Mouse (Mus musculus) MEL (cell line): ENCODE measurements around the gene Prss28. TPM values are rescaled to one million over a fixed set of nuclear protein-coding genes. Genes with fewer than 3 reads are reported as not detected.

Source experiments
- DNase-seq: peaks from one replicate; pipeline ENCODE4 v3.0.0; 2011; ENCODE audit warnings: low read depth, low spot score
- H3K27ac ChIP-seq: 2 replicates; pipeline ENCODE4 v1.5.1; 2012; ENCODE audit warnings: low read depth, mild to moderate bottlenecking, control low read depth, low read length, moderate library complexity; ENCODE audit not compliant: control insufficient read depth
- H3K27me3 ChIP-seq, 2 experiments: fragments of 150-350 bp in 1 of 2; sonication (generic) in 1 of 2; 2 replicates each; pipeline ENCODE4 v1.6.1; 2012; ENCODE audit warnings: low read length in 2 of 2, mild to moderate bottlenecking in 2 of 2, improper control_type of control experiment in 1 of 2, moderate library complexity in 1 of 2; ENCODE audit not compliant: insufficient read depth in 2 of 2, control insufficient read depth in 1 of 2
- H3K36me3 ChIP-seq, 2 experiments: 2 replicates each; pipeline ENCODE4 v1.6.1; 2012 to 2014; ENCODE audit warnings: low read length in 2 of 2, improper control_type of control experiment in 1 of 2, inconsistent platforms in 1 of 2, mild to moderate bottlenecking in 1 of 2; ENCODE audit not compliant: insufficient read depth in 2 of 2, control insufficient read depth in 1 of 2
- H3K4me1 ChIP-seq, 2 experiments: fragments of 150-350 bp in 1 of 2; sonication (generic) in 1 of 2; 2 replicates each; pipeline ENCODE4 v1.6.1; 2012; ENCODE audit warnings: low read length in 2 of 2, improper control_type of control experiment in 1 of 2, mild to moderate bottlenecking in 1 of 2; ENCODE audit not compliant: insufficient read depth in 2 of 2, control insufficient read depth in 1 of 2
- H3K4me3 ChIP-seq, 2 experiments: fragments of 150-350 bp in 1 of 2; sonication (generic) in 1 of 2; 2 replicates each; pipeline ENCODE4 v1.5.1; 2012; ENCODE audit warnings: low read depth in 2 of 2, low read length in 2 of 2, mild to moderate bottlenecking in 2 of 2, moderate library complexity in 2 of 2, control low read depth in 1 of 2, improper control_type of control experiment in 1 of 2; ENCODE audit not compliant: control insufficient read depth in 1 of 2, insufficient read depth in 1 of 2
- H3K79me2 ChIP-seq: 2 replicates; pipeline ENCODE4 v1.6.1; 2012; ENCODE audit warnings: mild to moderate bottlenecking, low read length, moderate library complexity; ENCODE audit not compliant: control insufficient read depth, poor library complexity, insufficient read depth
- H3K9ac ChIP-seq: 2 replicates; pipeline ENCODE4 v1.6.1; 2012; ENCODE audit warnings: low read depth, mild to moderate bottlenecking, control low read depth, low read length, moderate library complexity; ENCODE audit not compliant: control insufficient read depth, poor library complexity, severe bottlenecking
- H3K9me3 ChIP-seq: fragments of 150-350 bp; sonication (generic); replicated peaks from 2 replicates; pipeline ENCODE4 v1.6.1; 2012; ENCODE audit warnings: mild to moderate bottlenecking, low read length, improper control_type of control experiment, moderate library complexity; ENCODE audit not compliant: insufficient read depth
- BHLHE40 ChIP-seq: IDR thresholded peaks from 2 replicates; pipeline ENCODE4 v1.6.1; 2012; ENCODE audit warnings: low read depth, mild to moderate bottlenecking, inconsistent platforms, low read length, improper control_type of control experiment, borderline replicate concordance
- CHD1 ChIP-seq: IDR thresholded peaks from 2 replicates; pipeline ENCODE4 v1.6.1; 2012; ENCODE audit warnings: low read depth, mild to moderate bottlenecking, inconsistent platforms, low read length, improper control_type of control experiment
- CHD2 ChIP-seq: IDR thresholded peaks from 2 replicates; pipeline ENCODE4 v1.6.1; 2011; ENCODE audit warnings: low read length, improper control_type of control experiment
- CTCF ChIP-seq, 3 experiments: IDR thresholded peaks in 2 of 3; conservative IDR thresholded peaks in 1 of 3; 2 replicates each; pipeline ENCODE4 v1.5.1; 2011 to 2012; ENCODE audit warnings: low read length in 3 of 3, low read depth in 2 of 3, mild to moderate bottlenecking in 2 of 3, improper control_type of control experiment in 1 of 3, inconsistent platforms in 1 of 3, mixed read lengths in 1 of 3, moderate library complexity in 1 of 3; ENCODE audit not compliant: control insufficient read depth in 1 of 3, insufficient read depth in 1 of 3, poor library complexity in 1 of 3, severe bottlenecking in 1 of 3
- E2F4 ChIP-seq: IDR thresholded peaks from 2 replicates; pipeline ENCODE4 v1.6.1; 2011; ENCODE audit warnings: low read depth, low read length, improper control_type of control experiment, borderline replicate concordance
- ELF1 ChIP-seq: IDR thresholded peaks from 2 replicates; pipeline ENCODE4 v1.6.1; 2014; ENCODE audit warnings: low read depth, mild to moderate bottlenecking, inconsistent platforms, low read length, improper control_type of control experiment, moderate library complexity
- EP300 ChIP-seq, 2 experiments: IDR thresholded peaks; 2 replicates each; pipeline ENCODE4 v1.6.1; 2011; ENCODE audit warnings: improper control_type of control experiment in 2 of 2, low read length in 2 of 2, low read depth in 1 of 2, mild to moderate bottlenecking in 1 of 2
- ETS1 ChIP-seq: IDR thresholded peaks from 2 replicates; pipeline ENCODE4 v1.6.1; 2012; ENCODE audit warnings: low read depth, mild to moderate bottlenecking, inconsistent platforms, low read length, improper control_type of control experiment, moderate library complexity
- GABPA ChIP-seq: IDR thresholded peaks from 2 replicates; pipeline ENCODE4 v1.6.1; 2012; ENCODE audit warnings: low read depth, mild to moderate bottlenecking, inconsistent platforms, low read length, improper control_type of control experiment, moderate library complexity
- GATA1 ChIP-seq: IDR thresholded peaks from 2 replicates; pipeline ENCODE4 v1.6.1; 2011; ENCODE audit warnings: low read depth, low read length, improper control_type of control experiment
- JUND ChIP-seq: IDR thresholded peaks from 2 replicates; pipeline ENCODE4 v1.6.1; 2011; ENCODE audit warnings: low read depth, mild to moderate bottlenecking, improper control_type of control experiment, low read length
- KAT2A ChIP-seq: conservative IDR thresholded peaks from 2 replicates; pipeline ENCODE4 v1.6.1; 2012; ENCODE audit warnings: low read depth, low read length, improper control_type of control experiment, inconsistent platforms
- MAX ChIP-seq: IDR thresholded peaks from 2 replicates; pipeline ENCODE4 v1.6.1; 2011; ENCODE audit warnings: low read length, improper control_type of control experiment
- MAZ ChIP-seq: IDR thresholded peaks from 2 replicates; pipeline ENCODE4 v1.6.1; 2012; ENCODE audit warnings: low read depth, mild to moderate bottlenecking, inconsistent platforms, low read length, improper control_type of control experiment
- MEF2A ChIP-seq: IDR thresholded peaks from 2 replicates; pipeline ENCODE4 v1.6.1; 2014; ENCODE audit warnings: low read depth, mild to moderate bottlenecking, inconsistent platforms, low read length, improper control_type of control experiment; ENCODE audit not compliant: poor library complexity, insufficient replicate concordance, severe bottlenecking; ENCODE audit errors: extremely low read depth
- MYC ChIP-seq: IDR thresholded peaks from 2 replicates; pipeline ENCODE4 v1.6.1; 2011; ENCODE audit warnings: low read depth, mild to moderate bottlenecking, low read length, improper control_type of control experiment, moderate library complexity
- NELFE ChIP-seq: IDR thresholded peaks from 2 replicates; pipeline ENCODE4 v1.6.1; 2011; ENCODE audit warnings: low read depth, low read length, improper control_type of control experiment
- NRF1 ChIP-seq: IDR thresholded peaks from 2 replicates; pipeline ENCODE4 v1.6.1; 2014; ENCODE audit warnings: low read depth, mild to moderate bottlenecking, inconsistent platforms, low read length, improper control_type of control experiment, moderate library complexity; ENCODE audit not compliant: poor library complexity, insufficient read depth, severe bottlenecking
- POLR2A ChIP-seq, 2 experiments: IDR thresholded peaks; 2 replicates each; pipeline ENCODE4 v1.6.1; 2011 to 2012; ENCODE audit warnings: low read length in 2 of 2, mild to moderate bottlenecking in 2 of 2, control low read depth in 1 of 2, improper control_type of control experiment in 1 of 2, low read depth in 1 of 2, moderate library complexity in 1 of 2; ENCODE audit not compliant: control insufficient read depth in 1 of 2, insufficient read depth in 1 of 2, poor library complexity in 1 of 2
- POLR2AphosphoS5 ChIP-seq: IDR thresholded peaks from 2 replicates; pipeline ENCODE4 v1.6.1; 2012; ENCODE audit warnings: low read depth, borderline replicate concordance, mild to moderate bottlenecking, inconsistent platforms, low read length, moderate library complexity, mixed read lengths
- RAD21 ChIP-seq: IDR thresholded peaks from 2 replicates; pipeline ENCODE4 v1.6.1; 2011; ENCODE audit warnings: mild to moderate bottlenecking, low read depth, low read length, improper control_type of control experiment
- SMC3 ChIP-seq: IDR thresholded peaks from 2 replicates; pipeline ENCODE4 v1.6.1; 2011; ENCODE audit warnings: low read depth, low read length, improper control_type of control experiment
- TBP ChIP-seq: IDR thresholded peaks from 2 replicates; pipeline ENCODE4 v1.8.0; 2011; ENCODE audit warnings: low read depth, low read length, improper control_type of control experiment
- UBTF ChIP-seq: IDR thresholded peaks from 2 replicates; pipeline ENCODE4 v1.6.1; 2012; ENCODE audit warnings: low read depth, mild to moderate bottlenecking, inconsistent platforms, low read length, improper control_type of control experiment, moderate library complexity, borderline replicate concordance; ENCODE audit not compliant: insufficient read depth
- USF2 ChIP-seq, 2 experiments: IDR thresholded peaks; 2 replicates each; pipeline ENCODE4 v1.6.1; 2011 to 2012; ENCODE audit warnings: improper control_type of control experiment in 2 of 2, low read length in 2 of 2, borderline replicate concordance in 1 of 2, inconsistent platforms in 1 of 2, low read depth in 1 of 2, mild to moderate bottlenecking in 1 of 2; ENCODE audit not compliant: insufficient read depth in 1 of 2
- ZC3H11A ChIP-seq: IDR thresholded peaks from 2 replicates; pipeline ENCODE4 v1.6.1; 2012; ENCODE audit warnings: low read depth, mild to moderate bottlenecking, inconsistent platforms, low read length, improper control_type of control experiment
- ZKSCAN1 ChIP-seq: IDR thresholded peaks from 2 replicates; pipeline ENCODE4 v1.6.1; 2012; ENCODE audit warnings: low read depth, mild to moderate bottlenecking, inconsistent platforms, low read length, improper control_type of control experiment, moderate library complexity
- ZMIZ1 ChIP-seq: IDR thresholded peaks from 2 replicates; pipeline ENCODE4 v1.6.1; 2012; ENCODE audit warnings: low read depth, mild to moderate bottlenecking, inconsistent platforms, low read length, improper control_type of control experiment, moderate library complexity
- ZNF384 ChIP-seq: IDR thresholded peaks from 2 replicates; pipeline ENCODE4 v1.6.1; 2012; ENCODE audit warnings: low read depth, mild to moderate bottlenecking, inconsistent platforms, low read length, improper control_type of control experiment
- polyA plus RNA-seq, 2 experiments: library from polyadenylated mRNA; stranded (reverse) in 1 of 2; unstranded in 1 of 2; fragments of >175 nt in 1 of 2; fragments of >200 nt in 1 of 2; gene quantifications; 2 replicates each; pipeline versions ENCODE4 v1.2.1 to v1.2.4; 2012; ENCODE audit warnings: low replicate concordance in 2 of 2, low read depth in 1 of 2; ENCODE audit not compliant: insufficient read length in 2 of 2, insufficient read depth in 1 of 2, missing spikeins in 1 of 2
- total RNA-seq: library from RNA; depleted of rRNA; stranded (reverse); fragments of 300-350 nt; gene quantifications from 2 replicates; pipeline ENCODE4 v1.2.3, GENCODE M21; 2012

Prss28 gene
- total and polyA plus RNA-seq, 3 experiments, result not detected

GRCm38 (mm10) chr17:25290411-25290810 is 18.0 kb upstream of the Prss28 start:
- no peak overlapping the region for H3K27ac ChIP-seq
- no peak for DNase-seq
- no peaks in the 10 kb centered on the region for H3K27me3 ChIP-seq
- H3K9me3 ChIP-seq, result no peaks in the 10 kb centered on the region
- H3K79me2 ChIP-seq, result no peaks in the 10 kb centered on the region
- H3K4me3 ChIP-seq, result no peak overlapping the region
- TF ChIP-seq ZKSCAN1, result no peak
- no peak for TF ChIP-seq ZMIZ1
- no peak for TF ChIP-seq CHD1
- TF ChIP-seq EP300 (IDR thresholded peaks at IDR 0.05; ENCODE audit: low read depth in 1 of 2, low read length in 2 of 2), result no peak
- no peak for TF ChIP-seq UBTF
- TF ChIP-seq ZC3H11A, result peak; percentile 19; the same call in 1 of the 2 replicates
- TF ChIP-seq POLR2AphosphoS5, result no peak
- TF ChIP-seq BHLHE40, result no peak
- peak in 2 of 3 experiments; percentile 39 to 43; a peak in 5 of 6 replicates for TF ChIP-seq CTCF (IDR thresholded peaks at IDR 0.05 in 2 of 3, conservative IDR thresholded peaks at IDR 0.05 in 1 of 3; ENCODE audit: control insufficient read depth in 1 of 3, insufficient read depth in 1 of 3, low read depth in 2 of 3, low read length in 3 of 3, poor library complexity in 1 of 3, severe bottlenecking in 1 of 3)
- peak; percentile 24; the same call in 1 of the 2 replicates for TF ChIP-seq SMC3
- no peak for TF ChIP-seq MAX
- no peak for TF ChIP-seq ELF1
- no peak for TF ChIP-seq NRF1
- TF ChIP-seq ZNF384, result no peak
- peak; percentile 29 for TF ChIP-seq RAD21
- TF ChIP-seq MEF2A, result no peak
- TF ChIP-seq USF2 (IDR thresholded peaks at IDR 0.05; ENCODE audit: borderline replicate concordance in 1 of 2, insufficient read depth in 1 of 2, low read depth in 1 of 2, low read length in 2 of 2), result no peak
- TF ChIP-seq TBP, result no peak
- no peak for TF ChIP-seq JUND
- peaks cover 16 to 17% of the 10 kb centered on the region in 2 experiments for H3K4me1 ChIP-seq
- no peak overlapping the region for H3K9ac ChIP-seq
- peaks cover 0 to 18% of the 10 kb centered on the region in 2 experiments; a peak in 2 of 4 replicates for H3K36me3 ChIP-seq

DNA sequence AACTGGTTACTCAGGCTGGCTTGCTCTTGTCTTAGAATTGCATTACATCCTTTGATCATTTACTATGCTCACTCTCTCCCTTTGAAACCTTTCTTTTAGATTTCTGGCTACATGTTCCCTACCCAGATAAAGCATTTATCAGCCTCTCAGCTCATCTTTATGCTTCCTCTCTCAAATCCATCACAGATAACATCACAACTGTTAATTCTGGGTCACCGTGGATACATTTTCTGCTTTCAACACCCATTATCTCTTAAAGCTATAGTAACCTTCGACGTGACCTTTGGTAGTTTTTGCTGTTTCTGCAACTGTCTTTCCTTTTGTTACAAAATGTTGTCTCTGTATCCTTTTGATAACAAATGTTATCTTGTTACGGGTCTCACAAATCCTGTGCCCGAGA is 15.0 kb upstream of the Prss28 start:
- H3K4me1 ChIP-seq, result peaks cover 16 to 17% of the 10 kb centered on the region in 2 experiments
- H3K27ac ChIP-seq, result peak overlapping the region; percentile 74
- H3K4me3 ChIP-seq, result no peak overlapping the region
- DNase-seq, result peak; percentile 73
- H3K9me3 ChIP-seq, result no peaks in the 10 kb centered on the region
- H3K9ac ChIP-seq, result no peak overlapping the region
- H3K27me3 ChIP-seq, result no peaks in the 10 kb centered on the region; a peak in 2 of 4 replicates
- no peaks in the 10 kb centered on the region for H3K79me2 ChIP-seq
- H3K36me3 ChIP-seq, result peaks cover 0 to 18% of the 10 kb centered on the region in 2 experiments; a peak in 2 of 4 replicates
- TF ChIP-seq ELF1 (no peak), GATA1 (peak; percentile 96), MYC (no peak), MAX (no peak), MAZ (no peak), NELFE (no peak), MEF2A (no peak), KAT2A (0 out of 2 replicates have a peak, but pooled peaks have one; percentile 19), ZMIZ1 (no peak), NRF1 (no peak), TBP (no peak), POLR2A (IDR thresholded peaks at IDR 0.05; ENCODE audit: control insufficient read depth in 1 of 2, insufficient read depth in 1 of 2, low read depth in 1 of 2, low read length in 2 of 2, poor library complexity in 1 of 2) (no peak), USF2 (IDR thresholded peaks at IDR 0.05; ENCODE audit: borderline replicate concordance in 1 of 2, insufficient read depth in 1 of 2, low read depth in 1 of 2, low read length in 2 of 2) (no peak), E2F4 (no peak), ETS1 (peak; percentile 53; the same call in 1 of the 2 replicates), GABPA (no peak), CTCF (IDR thresholded peaks at IDR 0.05 in 2 of 3, conservative IDR thresholded peaks at IDR 0.05 in 1 of 3; ENCODE audit: control insufficient read depth in 1 of 3, insufficient read depth in 1 of 3, low read depth in 2 of 3, low read length in 3 of 3, poor library complexity in 1 of 3, severe bottlenecking in 1 of 3) (no peak), CHD2 (no peak), BHLHE40 (0 out of 2 replicates have a peak, but pooled peaks have one; percentile 30), ZNF384 (no peak)
